Mouse (Mus musculus): Measurements from ENCODE around the gene Snx7. TPM values are rescaled to one million over a fixed set of nuclear protein-coding genes. Genes with fewer than 3 reads are reported as not detected.

Snx7 gene
- 19.0 and 19.3 TPM in 2 replicates for polyA plus RNA-seq (2014; fragmentation: Nextera tagmentation; extraction: Ambion mirVana)

DNA sequence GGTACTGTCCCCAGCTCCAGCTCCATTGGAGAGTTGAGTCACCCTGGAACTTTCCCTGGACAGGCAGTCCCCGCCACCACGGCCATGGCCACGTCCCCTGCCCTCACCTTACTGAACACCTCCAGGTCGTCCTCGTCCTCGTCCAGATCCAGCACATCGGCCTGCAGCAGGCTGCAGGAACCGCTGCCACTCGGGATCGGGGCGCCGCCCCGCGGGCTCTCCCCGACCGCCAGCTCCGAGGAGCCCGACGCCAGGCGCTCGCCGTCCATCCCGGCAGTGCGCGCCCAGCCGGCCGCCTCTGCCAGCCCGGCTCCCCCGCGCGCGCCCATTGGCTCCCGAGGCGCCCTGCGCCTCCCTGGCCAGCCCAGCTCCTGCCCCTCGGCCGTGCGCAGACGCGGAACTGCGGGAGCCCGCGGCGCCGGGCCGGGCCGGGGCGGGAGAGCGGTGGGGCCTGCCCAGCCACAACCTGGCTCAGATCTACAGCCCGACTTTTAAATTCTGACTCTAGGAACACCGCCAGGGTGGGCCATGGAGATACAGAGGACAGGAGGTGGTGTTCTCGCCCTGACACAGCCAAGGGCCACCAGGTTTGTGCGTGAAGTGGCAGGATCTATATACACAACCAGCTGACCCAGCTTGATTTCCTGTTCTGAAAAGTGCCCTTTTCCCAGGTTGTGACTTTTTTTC lies at the start of gene Snx7:
Gene Snx7 (minus strand): TSS at position 300 of the 687 bp plus-strand sequence.
- no peaks in the 10 kb centered on the region for H3K4me1 ChIP-seq (ENCODE audit: control insufficient read depth, insufficient read depth, low read length)
- H3K36me3 ChIP-seq (replicated peaks; ENCODE audit: control insufficient read depth, insufficient read depth, low read depth, low read length), result no peaks in the 10 kb centered on the region
- no peaks in the 10 kb centered on the region for H3K9me3 ChIP-seq (replicated peaks; ENCODE audit: control insufficient read depth, low read length)
- no peak within 1 kb of the TSS for H3K27ac ChIP-seq (replicated peaks; ENCODE audit: low read depth, low read length)
- no peaks in the 10 kb centered on the region for H3K27me3 ChIP-seq (ENCODE audit: control insufficient read depth, insufficient read depth, low read length)
- H3K4me3 ChIP-seq (ENCODE audit: low read depth, low read length), result peak within 1 kb of the TSS; percentile 45
- ATAC-seq (replicated peaks; ENCODE audit: insufficient number of reproducible peaks, low FRiP score, low TSS enrichment, low read depth) (peak; percentile 99), DNase-seq (ENCODE audit: low spot score) (peak; percentile 86)
- peak within 1 kb of the TSS; percentile 57 for H3K4me2 ChIP-seq (ENCODE audit: low read depth, low read length)
- under 1% methylated on average over 38 of the region's 53 CpGs for WGBS
- peak within 1 kb of the TSS; percentile 74 for H3K9ac ChIP-seq (replicated peaks; ENCODE audit: low read length)

DNA sequence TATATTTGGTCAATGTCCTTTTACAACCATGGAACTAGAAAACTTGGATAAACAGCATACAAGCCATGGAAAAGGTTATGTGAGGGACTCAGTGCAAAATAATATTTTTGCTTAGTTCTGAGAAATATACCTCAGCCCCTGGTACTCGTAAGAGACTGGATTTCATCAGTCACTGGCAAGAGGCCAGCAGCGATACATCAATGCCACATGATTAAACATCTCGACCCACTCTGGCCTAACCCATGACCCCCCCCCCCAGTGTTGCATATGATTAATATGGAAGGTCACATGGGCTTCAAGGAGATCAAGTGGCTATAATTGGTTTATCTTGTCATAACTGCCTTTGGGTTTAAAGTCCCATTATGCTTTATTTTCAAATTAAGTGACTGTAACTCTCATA lies 46.7 kb upstream of the Snx7 start:
- Histone ChIP-seq H3K36me3 (replicated peaks; ENCODE audit: control insufficient read depth, insufficient read depth, low read depth, low read length) (no peaks in the 10 kb centered on the region), H3K27me3 (ENCODE audit: control insufficient read depth, insufficient read depth, low read length) (no peaks in the 10 kb centered on the region), H3K9ac (replicated peaks; ENCODE audit: low read length) (no peak overlapping the region), H3K4me2 (ENCODE audit: low read depth, low read length) (no peak overlapping the region), H3K4me1 (ENCODE audit: control insufficient read depth, insufficient read depth, low read length) (no peaks in the 10 kb centered on the region), H3K4me3 (ENCODE audit: low read depth, low read length) (no peak overlapping the region), H3K27ac (replicated peaks; ENCODE audit: low read depth, low read length) (no peak overlapping the region), H3K9me3 (replicated peaks; ENCODE audit: control insufficient read depth, low read length) (no peaks in the 10 kb centered on the region)
- no peak for ATAC-seq (replicated peaks; ENCODE audit: insufficient number of reproducible peaks, low FRiP score, low TSS enrichment, low read depth)
- DNase-seq (ENCODE audit: low spot score), result no peak
- 67% methylated on average over 3 of the region's 3 CpGs for WGBS

DNA sequence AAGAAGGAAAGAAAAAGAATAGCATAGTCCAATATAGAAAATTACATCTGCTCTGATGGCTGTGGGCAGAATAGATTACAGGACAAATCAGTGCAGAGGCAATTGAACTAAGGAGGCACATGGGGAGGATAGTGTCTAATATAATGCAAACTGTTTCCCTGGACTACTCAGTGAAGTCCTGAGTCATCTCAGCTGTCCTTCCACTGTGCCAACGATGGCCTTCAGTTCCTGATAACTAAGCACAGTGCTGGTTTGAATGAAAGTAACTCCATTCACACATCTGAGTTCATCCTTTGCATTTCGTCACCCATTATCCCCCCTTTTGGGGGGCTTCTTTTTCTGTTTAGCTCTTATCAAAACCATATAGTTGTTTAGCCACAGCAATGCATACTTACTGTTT lies 25.0 kb upstream of the Snx7 start:
- Histone ChIP-seq H3K9me3 (replicated peaks; ENCODE audit: control insufficient read depth, low read length) (no peaks in the 10 kb centered on the region), H3K36me3 (replicated peaks; ENCODE audit: control insufficient read depth, insufficient read depth, low read depth, low read length) (no peaks in the 10 kb centered on the region), H3K27me3 (ENCODE audit: control insufficient read depth, insufficient read depth, low read length) (no peaks in the 10 kb centered on the region), H3K4me1 (ENCODE audit: control insufficient read depth, insufficient read depth, low read length) (no peaks in the 10 kb centered on the region), H3K9ac (replicated peaks; ENCODE audit: low read length) (no peak overlapping the region), H3K4me2 (ENCODE audit: low read depth, low read length) (no peak overlapping the region), H3K4me3 (ENCODE audit: low read depth, low read length) (no peak overlapping the region), H3K27ac (replicated peaks; ENCODE audit: low read depth, low read length) (no peak overlapping the region)
- ATAC-seq (replicated peaks; ENCODE audit: insufficient number of reproducible peaks, low FRiP score, low TSS enrichment, low read depth) (no peak), DNase-seq (ENCODE audit: low spot score) (no peak)
- 73% methylated on average over 2 of the region's 2 CpGs for WGBS

DNA sequence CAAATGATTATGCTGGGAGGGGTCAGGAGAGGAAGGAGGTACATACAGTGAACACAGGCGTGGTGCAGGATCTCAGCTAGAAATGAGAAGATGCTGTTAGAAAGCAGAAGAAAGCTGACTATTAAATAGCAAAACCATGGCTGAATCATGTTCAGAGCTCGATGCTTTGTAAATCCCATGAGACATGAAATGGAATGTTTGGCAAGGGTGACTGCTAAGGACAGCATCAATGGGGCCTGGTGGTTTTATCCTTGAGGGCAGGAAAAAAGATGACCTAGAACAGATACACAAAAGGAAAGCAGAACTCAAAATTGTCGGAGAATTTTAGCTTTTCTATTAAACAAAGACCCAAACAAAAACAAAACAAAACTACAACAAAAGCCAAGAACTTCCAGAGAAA lies 6.7 kb upstream of the Snx7 start:
- H3K4me3 ChIP-seq (ENCODE audit: low read depth, low read length), result no peak overlapping the region

DNA sequence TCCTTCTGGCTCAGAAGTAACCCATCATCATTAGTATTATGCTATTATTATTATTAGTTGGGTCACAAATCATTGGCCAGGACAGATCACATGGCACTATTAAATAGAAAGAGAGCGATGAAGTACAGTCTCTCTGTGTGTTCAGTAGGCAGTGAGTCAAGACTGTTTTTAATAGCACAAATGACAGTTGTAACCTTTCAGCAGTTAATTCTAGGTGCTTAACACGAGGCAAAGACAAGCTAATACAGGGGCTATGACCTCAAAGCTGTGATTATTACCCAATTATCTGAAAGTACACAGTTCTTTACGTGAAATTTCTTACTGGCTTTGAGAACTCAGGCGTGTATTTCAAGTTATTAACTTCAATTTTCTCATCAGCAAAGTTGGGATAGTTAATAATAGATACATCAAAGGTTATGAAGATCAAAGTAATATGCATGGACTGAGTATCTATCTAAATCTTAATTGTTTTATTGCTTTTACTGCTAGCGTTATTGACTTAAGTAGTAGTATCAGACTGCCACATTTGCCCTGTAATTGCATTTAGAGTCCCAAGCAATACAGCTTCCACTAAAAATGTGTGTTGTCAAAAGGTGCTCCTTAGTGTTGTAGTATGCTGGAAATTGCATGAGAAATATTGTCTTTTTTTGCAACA lies 4.6 kb upstream of the Snx7 start:
- no peak for DNase-seq (ENCODE audit: low spot score)
- no peak for ATAC-seq (replicated peaks; ENCODE audit: insufficient number of reproducible peaks, low FRiP score, low TSS enrichment, low read depth)
- Histone ChIP-seq H3K36me3 (replicated peaks; ENCODE audit: control insufficient read depth, insufficient read depth, low read depth, low read length) (no peaks in the 10 kb centered on the region), H3K4me1 (ENCODE audit: control insufficient read depth, insufficient read depth, low read length) (no peaks in the 10 kb centered on the region), H3K27ac (replicated peaks; ENCODE audit: low read depth, low read length) (no peak overlapping the region), H3K4me3 (ENCODE audit: low read depth, low read length) (no peak overlapping the region), H3K9ac (replicated peaks; ENCODE audit: low read length) (no peak overlapping the region), H3K4me2 (ENCODE audit: low read depth, low read length) (no peak overlapping the region), H3K9me3 (replicated peaks; ENCODE audit: control insufficient read depth, low read length) (no peaks in the 10 kb centered on the region), H3K27me3 (ENCODE audit: control insufficient read depth, insufficient read depth, low read length) (no peaks in the 10 kb centered on the region)
- WGBS, result 66% methylated on average over 5 of the region's 5 CpGs

More for the DNA sequence above, 6.7 kb upstream of the Snx7 start:
- no peaks in the 10 kb centered on the region for H3K9me3 ChIP-seq (replicated peaks; ENCODE audit: control insufficient read depth, low read length)
- 79% methylated on average over 3 of the region's 3 CpGs for WGBS
- no peak overlapping the region for H3K27ac ChIP-seq (replicated peaks; ENCODE audit: low read depth, low read length)
- H3K27me3 ChIP-seq (ENCODE audit: control insufficient read depth, insufficient read depth, low read length), result no peaks in the 10 kb centered on the region
- no peaks in the 10 kb centered on the region for H3K4me1 ChIP-seq (ENCODE audit: control insufficient read depth, insufficient read depth, low read length)
- no peak overlapping the region for H3K9ac ChIP-seq (replicated peaks; ENCODE audit: low read length)
- H3K4me2 ChIP-seq (ENCODE audit: low read depth, low read length), result no peak overlapping the region
- ATAC-seq (replicated peaks; ENCODE audit: insufficient number of reproducible peaks, low FRiP score, low TSS enrichment, low read depth), result no peak
- no peak for DNase-seq (ENCODE audit: low spot score)
- H3K36me3 ChIP-seq (replicated peaks; ENCODE audit: control insufficient read depth, insufficient read depth, low read depth, low read length), result no peaks in the 10 kb centered on the region

DNA sequence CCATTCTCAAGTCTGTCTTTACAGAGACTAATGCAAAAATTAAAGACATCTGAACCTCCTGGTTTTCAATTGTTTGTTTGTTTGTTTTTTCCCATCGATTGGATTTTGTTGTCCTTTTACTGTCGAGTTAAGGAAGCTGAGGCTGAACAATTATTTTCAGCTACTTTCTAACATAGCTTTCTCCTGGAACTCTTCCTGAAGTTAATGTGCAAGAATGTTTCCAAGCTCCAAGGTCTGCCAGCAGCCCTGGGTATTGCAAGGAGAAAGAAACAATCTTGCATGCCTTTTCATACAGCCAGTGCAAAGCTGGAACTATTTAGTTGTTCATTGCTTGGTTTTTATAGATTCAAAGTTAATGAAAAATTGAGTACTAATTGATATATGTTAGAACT lies 584 bp upstream of the Snx7 start:
- DNase-seq (ENCODE audit: low spot score) (no peak), ATAC-seq (replicated peaks; ENCODE audit: insufficient number of reproducible peaks, low FRiP score, low TSS enrichment, low read depth) (no peak)
- Histone ChIP-seq H3K27me3 (ENCODE audit: control insufficient read depth, insufficient read depth, low read length) (no peaks in the 10 kb centered on the region), H3K4me3 (ENCODE audit: low read depth, low read length) (peak overlapping the region; percentile 45), H3K4me1 (ENCODE audit: control insufficient read depth, insufficient read depth, low read length) (no peaks in the 10 kb centered on the region), H3K9ac (replicated peaks; ENCODE audit: low read length) (peak overlapping the region; percentile 74), H3K4me2 (ENCODE audit: low read depth, low read length) (peak overlapping the region; percentile 57), H3K36me3 (replicated peaks; ENCODE audit: control insufficient read depth, insufficient read depth, low read depth, low read length) (no peaks in the 10 kb centered on the region), H3K9me3 (replicated peaks; ENCODE audit: control insufficient read depth, low read length) (no peaks in the 10 kb centered on the region), H3K27ac (replicated peaks; ENCODE audit: low read depth, low read length) (no peak overlapping the region)
- 31% methylated on average over 2 of the region's 2 CpGs for WGBS

DNA sequence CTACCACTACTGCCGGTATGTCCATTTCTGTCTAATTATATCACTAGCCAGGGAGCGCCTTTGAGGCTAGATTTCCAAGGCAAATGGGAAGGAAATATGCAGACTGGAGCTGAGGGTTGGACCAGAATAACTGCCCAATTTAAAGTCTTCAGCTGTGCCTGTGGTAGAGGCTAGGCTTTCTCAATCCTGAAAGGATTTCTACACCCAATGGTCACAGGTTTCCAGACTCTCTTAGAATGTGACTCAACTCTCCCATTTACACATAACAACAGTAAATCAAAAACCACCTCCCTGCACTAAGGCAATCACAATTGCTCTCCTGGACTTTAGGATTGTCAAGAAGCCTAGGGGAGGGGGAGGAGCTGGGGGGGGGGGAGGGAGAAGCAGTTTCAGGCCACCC lies 645 bp downstream of the Snx7 start:
- Histone ChIP-seq H3K4me2 (ENCODE audit: low read depth, low read length) (peak overlapping the region; percentile 57), H3K4me3 (ENCODE audit: low read depth, low read length) (peak overlapping the region; percentile 45), H3K27me3 (ENCODE audit: control insufficient read depth, insufficient read depth, low read length) (no peaks in the 10 kb centered on the region), H3K4me1 (ENCODE audit: control insufficient read depth, insufficient read depth, low read length) (no peaks in the 10 kb centered on the region), H3K36me3 (replicated peaks; ENCODE audit: control insufficient read depth, insufficient read depth, low read depth, low read length) (no peaks in the 10 kb centered on the region), H3K9ac (replicated peaks; ENCODE audit: low read length) (no peak overlapping the region), H3K9me3 (replicated peaks; ENCODE audit: control insufficient read depth, low read length) (no peaks in the 10 kb centered on the region), H3K27ac (replicated peaks; ENCODE audit: low read depth, low read length) (no peak overlapping the region)
- no peak for DNase-seq (ENCODE audit: low spot score)
- no peak for ATAC-seq (replicated peaks; ENCODE audit: insufficient number of reproducible peaks, low FRiP score, low TSS enrichment, low read depth)
- 71% methylated on average over 2 of the region's 2 CpGs for WGBS

DNA sequence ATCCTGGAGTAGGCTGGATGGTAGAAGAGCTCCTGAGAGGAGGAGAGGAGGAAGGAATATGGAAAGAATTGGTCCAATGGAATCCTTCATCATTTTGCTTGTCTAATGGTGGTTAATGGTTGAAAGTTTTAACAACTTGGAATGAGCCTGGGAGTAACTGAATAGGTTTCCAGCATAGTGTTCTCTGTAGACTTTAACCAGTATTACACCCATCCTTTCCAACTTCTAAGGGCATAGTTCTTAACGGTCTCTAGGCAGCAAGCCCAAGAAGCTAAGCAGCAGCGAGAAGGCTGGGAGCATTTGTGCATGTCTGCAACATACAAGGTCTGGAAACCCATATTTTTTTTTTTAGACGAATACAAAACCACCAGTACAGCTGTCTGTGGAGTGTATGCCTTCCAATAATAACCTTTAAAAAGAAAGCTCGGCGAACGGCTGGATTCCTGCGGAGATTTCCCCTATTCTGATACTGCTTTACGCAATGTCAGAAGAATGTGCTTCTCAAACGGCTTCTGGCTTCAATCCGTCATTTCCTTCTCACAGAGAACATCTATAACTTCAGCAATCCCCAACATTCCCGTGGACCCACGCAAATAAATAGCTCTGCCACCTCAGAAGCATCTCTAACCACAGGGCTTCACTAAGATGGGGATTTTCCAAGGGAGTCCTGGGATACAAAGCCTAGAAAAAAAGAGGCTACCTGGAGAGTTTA lies 1.9 kb downstream of the Snx7 start:
- Histone ChIP-seq H3K36me3 (replicated peaks; ENCODE audit: control insufficient read depth, insufficient read depth, low read depth, low read length) (no peaks in the 10 kb centered on the region), H3K27me3 (ENCODE audit: control insufficient read depth, insufficient read depth, low read length) (no peaks in the 10 kb centered on the region), H3K9ac (replicated peaks; ENCODE audit: low read length) (no peak overlapping the region), H3K4me2 (ENCODE audit: low read depth, low read length) (no peak overlapping the region), H3K4me1 (ENCODE audit: control insufficient read depth, insufficient read depth, low read length) (no peaks in the 10 kb centered on the region), H3K9me3 (replicated peaks; ENCODE audit: control insufficient read depth, low read length) (no peaks in the 10 kb centered on the region), H3K4me3 (ENCODE audit: low read depth, low read length) (no peak overlapping the region), H3K27ac (replicated peaks; ENCODE audit: low read depth, low read length) (no peak overlapping the region)
- 87% methylated on average over 12 of the region's 12 CpGs for WGBS
- ATAC-seq (replicated peaks; ENCODE audit: insufficient number of reproducible peaks, low FRiP score, low TSS enrichment, low read depth) (no peak), DNase-seq (ENCODE audit: low spot score) (no peak)

Measured in embryonic facial prominence, embryonic 11.5 days (tissue).